ENCODE assay signal across 17 mouse cellular contexts in the genomic region with DNA sequence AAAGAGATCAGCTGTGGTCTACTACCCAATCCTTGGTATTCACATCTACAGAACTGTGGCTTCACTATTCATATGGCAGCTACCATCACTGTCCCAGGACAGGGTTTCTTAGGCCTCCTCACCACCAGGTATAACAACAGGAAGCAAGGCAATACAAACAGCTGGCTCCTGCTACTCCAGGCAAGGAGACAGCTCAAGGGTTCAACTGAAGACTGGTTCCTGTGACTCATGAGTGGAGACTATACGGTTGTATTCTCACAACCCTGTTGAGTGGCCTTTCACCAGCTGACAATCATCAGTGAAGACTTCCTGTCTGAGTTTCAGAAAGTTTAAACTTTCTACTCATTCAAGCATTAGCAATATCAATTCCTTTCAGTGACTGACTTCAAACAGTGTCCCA.
"Had no signal": no experiment of that assay in that cellular context is flagged by ENCODE, and none has a peak within 500 bp of the region (broad histone marks: within the 10 kb centered on the region; RNA-seq: fewer than 3 reads in every experiment).

No protein-coding gene starts in this region.

- ATAC-seq: hindbrain, postnatal 0 days; intestine, embryonic 15.5 days; intestine, postnatal 0 days; liver, embryonic 12.5 days had no signal

- DNase-seq: gastrocnemius, postnatal 14 days; gastrocnemius, postnatal 36 days; heart, adult 11 months; heart, adult 2 months; heart, postnatal 14 days; heart, postnatal 36 days; kidney, adult 18-20 months; kidney, adult 8-10 months; kidney, postnatal 10 days; kidney, postnatal 25 days; layer of hippocampus, adult 9-11 months; layer of hippocampus, postnatal 36 days; left cerebral cortex, postnatal 4 days had no signal
